Mouse (Mus musculus): ENCODE results near the gene Mctp1. TPM values are rescaled to one million over a fixed set of nuclear protein-coding genes. Genes with fewer than 3 reads are reported as not detected.

Gene Mctp1
- polyA plus RNA-seq, 1 experiment from 2014 or later = 1.8 TPM

DNA sequence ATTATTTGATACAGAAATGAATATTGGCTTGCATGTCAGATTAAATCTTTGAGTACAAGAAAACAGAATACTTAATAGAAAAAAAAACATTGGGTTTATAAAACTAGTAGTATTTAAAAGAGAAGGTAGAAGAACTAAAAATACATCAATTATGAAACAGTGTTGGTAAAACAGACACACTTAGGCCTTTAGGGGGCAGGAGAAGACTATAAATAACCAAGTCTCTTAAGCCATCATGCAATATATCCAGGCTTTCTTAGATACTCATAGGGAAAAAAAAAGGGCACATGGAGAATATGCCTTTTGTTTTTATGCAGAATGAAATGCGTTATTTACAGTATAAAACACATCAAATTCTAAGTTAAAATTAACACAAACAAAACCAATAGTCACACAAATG, 661.0 kb downstream of the Mctp1 start:
- Histone ChIP-seq H3K9me3 (no peaks in the 10 kb centered on the region), H3K4me1 (no peaks in the 10 kb centered on the region), H3K4me2 (no peak overlapping the region), H3K27ac (no peak overlapping the region), H3K9ac (no peak overlapping the region), H3K4me3 (no peak overlapping the region), H3K27me3 (no peaks in the 10 kb centered on the region), H3K36me3 (no peaks in the 10 kb centered on the region)
- 80% methylated on average over 1 of the region's 1 CpGs for WGBS
- no peak for ATAC-seq (ENCODE audit: insufficient number of reproducible peaks, low FRiP score, low TSS enrichment, low read depth)

DNA sequence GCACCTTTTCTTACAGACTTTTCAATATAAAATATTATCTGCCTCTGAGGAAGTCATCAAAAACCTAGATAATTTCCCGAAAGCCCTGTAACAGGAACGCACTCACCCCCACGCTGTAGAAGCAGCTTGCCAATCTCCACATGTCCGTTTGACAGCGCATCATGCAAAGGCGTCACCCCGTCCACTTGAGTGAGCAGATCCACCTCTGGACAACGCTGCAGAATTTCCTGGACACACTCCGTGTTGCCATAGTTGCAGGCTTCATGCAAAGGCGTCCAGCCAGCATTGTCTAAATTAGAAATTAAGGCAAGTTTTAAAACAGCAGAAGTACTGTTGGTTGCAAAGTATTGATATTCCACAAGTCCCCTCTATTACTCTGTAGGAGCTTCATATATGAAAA, 662.1 kb downstream of the Mctp1 start:
- Histone ChIP-seq H3K9ac (no peak overlapping the region), H3K4me1 (no peaks in the 10 kb centered on the region), H3K27ac (no peak overlapping the region), H3K36me3 (no peaks in the 10 kb centered on the region), H3K27me3 (no peaks in the 10 kb centered on the region), H3K4me3 (no peak overlapping the region), H3K9me3 (no peaks in the 10 kb centered on the region), H3K4me2 (no peak overlapping the region)
- no peak for ATAC-seq (ENCODE audit: insufficient number of reproducible peaks, low FRiP score, low TSS enrichment, low read depth)
- WGBS = 83% methylated on average over 10 of the region's 10 CpGs

DNA sequence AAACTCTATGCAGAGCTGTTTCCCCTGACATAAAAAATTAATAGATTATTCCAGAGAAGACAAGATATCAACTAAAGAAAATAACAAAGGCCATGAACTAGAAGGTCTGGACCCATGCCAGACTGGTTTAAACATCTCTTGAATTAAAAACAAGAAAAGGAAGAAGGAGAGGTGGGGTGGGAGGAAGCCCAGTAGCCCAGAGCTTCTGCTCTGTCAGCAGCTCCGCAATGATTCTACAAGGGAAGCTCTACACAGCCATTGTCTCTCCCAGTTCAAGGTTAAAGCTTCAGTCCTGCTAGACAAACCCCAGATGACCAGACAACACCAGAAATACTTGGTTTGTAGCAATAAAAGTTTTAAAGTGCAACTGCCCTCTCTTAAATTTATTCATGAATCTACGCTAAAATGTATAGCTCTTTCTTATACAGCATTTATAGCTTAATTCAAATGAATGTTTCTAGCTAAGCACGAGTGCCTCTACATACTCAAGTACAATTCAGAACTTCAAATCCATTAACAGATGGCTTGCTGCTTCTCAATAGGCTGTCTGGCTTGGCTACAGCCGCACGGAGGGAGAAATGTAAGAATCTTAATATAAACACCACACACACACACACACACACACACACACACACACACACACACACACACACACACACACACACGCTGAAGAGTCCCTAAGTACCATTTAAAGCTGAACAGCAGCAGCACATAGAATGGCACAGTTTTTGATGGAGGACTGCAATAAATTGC, 663.0 kb downstream of the Mctp1 start:
- H3K27me3 ChIP-seq = no peaks in the 10 kb centered on the region
- no peak for ATAC-seq (ENCODE audit: insufficient number of reproducible peaks, low FRiP score, low TSS enrichment, low read depth)
- H3K9ac ChIP-seq = no peak overlapping the region
- H3K36me3 ChIP-seq = no peaks in the 10 kb centered on the region
- no peaks in the 10 kb centered on the region for H3K9me3 ChIP-seq
- 68% methylated on average over 6 of the region's 6 CpGs for WGBS
- H3K27ac ChIP-seq = no peak overlapping the region
- no peak overlapping the region for H3K4me2 ChIP-seq
- H3K4me3 ChIP-seq = no peak overlapping the region
- H3K4me1 ChIP-seq = no peaks in the 10 kb centered on the region

DNA sequence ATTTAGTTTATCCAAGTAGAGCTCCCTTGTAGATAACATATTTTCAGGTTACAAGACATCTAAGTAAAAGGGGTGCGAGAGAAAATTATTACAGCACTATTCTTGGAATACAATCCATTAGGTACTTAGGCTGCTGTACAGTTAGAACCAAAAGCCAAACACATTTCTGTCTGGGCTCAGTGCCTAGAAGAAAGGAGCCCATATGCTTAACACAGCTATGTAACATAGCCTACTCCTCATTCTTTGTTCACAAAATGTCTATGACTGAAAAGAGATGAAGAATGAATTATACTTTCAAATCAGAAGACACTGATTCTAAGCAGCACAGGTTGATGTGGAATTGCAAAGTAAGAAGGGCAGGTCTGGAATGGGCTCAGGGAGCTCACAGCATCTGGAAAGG, 664.1 kb downstream of the Mctp1 start:
- Histone ChIP-seq H3K27me3 (no peaks in the 10 kb centered on the region), H3K9ac (no peak overlapping the region), H3K36me3 (no peaks in the 10 kb centered on the region), H3K4me3 (no peak overlapping the region), H3K4me1 (no peaks in the 10 kb centered on the region), H3K27ac (no peak overlapping the region), H3K4me2 (no peak overlapping the region), H3K9me3 (no peaks in the 10 kb centered on the region)
- 67% methylated on average over 1 of the region's 1 CpGs for WGBS
- no peak for ATAC-seq (ENCODE audit: insufficient number of reproducible peaks, low FRiP score, low TSS enrichment, low read depth)

DNA sequence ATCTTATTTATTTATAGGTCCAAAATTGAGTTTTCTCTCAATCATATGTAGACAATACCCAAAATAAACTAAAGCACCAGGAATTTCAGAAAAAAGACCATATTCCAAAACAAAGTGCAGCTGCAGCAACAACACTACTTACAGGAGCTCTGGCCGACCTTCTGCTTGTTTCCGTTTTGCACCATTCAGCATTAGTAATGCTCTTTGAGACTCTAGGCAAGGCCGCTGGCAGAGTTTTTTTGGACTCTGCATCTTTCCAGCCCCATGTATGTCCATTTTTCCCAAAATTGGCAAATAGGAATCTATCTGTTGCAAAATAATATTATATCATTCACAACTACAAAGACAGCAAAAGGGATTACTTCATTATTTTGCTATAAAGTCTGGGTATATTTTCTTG, 665.4 kb downstream of the Mctp1 start:
- H3K9me3 ChIP-seq = no peaks in the 10 kb centered on the region
- 84% methylated on average over 3 of the region's 3 CpGs for WGBS
- no peak for ATAC-seq (ENCODE audit: insufficient number of reproducible peaks, low FRiP score, low TSS enrichment, low read depth)

DNA sequence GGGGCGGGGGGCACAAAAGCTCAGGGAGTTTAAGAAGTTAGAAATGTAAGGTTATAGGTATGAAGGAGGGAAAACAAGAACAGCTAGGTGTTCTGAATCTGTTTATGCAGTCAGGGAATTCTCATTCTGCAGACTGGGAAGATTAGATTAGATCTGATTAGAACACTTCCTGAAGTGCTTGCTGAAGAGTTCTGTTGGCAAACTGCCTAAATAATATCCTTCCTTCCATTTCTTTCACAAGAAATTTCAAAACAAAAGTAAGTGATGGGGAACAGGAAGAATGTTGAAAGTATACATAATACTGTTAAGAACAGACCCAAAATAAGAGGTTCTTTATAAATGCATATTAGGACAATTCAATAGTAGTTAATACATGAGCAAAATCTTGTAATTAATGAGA, 678.9 kb downstream of the Mctp1 start:
- WGBS = 88% methylated on average over 1 of the region's 1 CpGs
- ATAC-seq (ENCODE audit: insufficient number of reproducible peaks, low FRiP score, low TSS enrichment, low read depth) = no peak
- no peaks in the 10 kb centered on the region for H3K27me3 ChIP-seq
- no peaks in the 10 kb centered on the region for H3K9me3 ChIP-seq
- H3K4me1 ChIP-seq = no peaks in the 10 kb centered on the region
- H3K4me3 ChIP-seq = no peak overlapping the region
- no peak overlapping the region for H3K4me2 ChIP-seq
- H3K27ac ChIP-seq = no peak overlapping the region
- peaks cover 2% of the 10 kb centered on the region; the same call in 1 of the 2 replicates for H3K36me3 ChIP-seq
- no peak overlapping the region for H3K9ac ChIP-seq

More for the DNA sequence above, 665.4 kb downstream of the Mctp1 start:
- Histone ChIP-seq H3K27me3 (no peaks in the 10 kb centered on the region), H3K9ac (no peak overlapping the region), H3K4me3 (no peak overlapping the region), H3K4me2 (no peak overlapping the region), H3K36me3 (no peaks in the 10 kb centered on the region), H3K27ac (no peak overlapping the region), H3K4me1 (no peaks in the 10 kb centered on the region)

DNA sequence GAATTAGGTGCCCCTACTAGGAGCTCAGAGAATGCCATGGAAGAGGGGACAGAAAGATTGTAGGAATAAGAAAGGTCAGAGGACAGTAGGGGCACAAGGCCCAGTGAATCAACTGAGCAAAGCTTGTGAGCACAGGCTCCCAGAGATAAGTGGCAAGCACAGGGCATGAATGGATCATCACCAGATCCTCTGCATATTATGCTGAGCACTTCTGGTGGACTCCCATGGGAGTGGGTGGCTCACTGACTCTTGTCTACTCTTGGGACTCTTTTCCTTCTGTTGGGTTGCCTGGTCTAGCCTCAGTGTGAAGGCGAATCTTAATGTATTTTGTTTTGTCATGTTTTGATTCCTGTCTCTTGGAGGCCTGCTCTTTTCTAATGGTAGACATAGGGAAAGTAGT, 684.5 kb downstream of the Mctp1 start:
- H3K27ac ChIP-seq = no peak overlapping the region
- no peak overlapping the region for H3K4me3 ChIP-seq
- no peak overlapping the region for H3K4me2 ChIP-seq
- no peak for ATAC-seq (ENCODE audit: insufficient number of reproducible peaks, low FRiP score, low TSS enrichment, low read depth)
- H3K27me3 ChIP-seq = no peaks in the 10 kb centered on the region
- H3K4me1 ChIP-seq = no peaks in the 10 kb centered on the region
- H3K9ac ChIP-seq = no peak overlapping the region
- 96% methylated on average over 1 of the region's 1 CpGs for WGBS
- H3K9me3 ChIP-seq = no peaks in the 10 kb centered on the region
- no peaks in the 10 kb centered on the region for H3K36me3 ChIP-seq

DNA sequence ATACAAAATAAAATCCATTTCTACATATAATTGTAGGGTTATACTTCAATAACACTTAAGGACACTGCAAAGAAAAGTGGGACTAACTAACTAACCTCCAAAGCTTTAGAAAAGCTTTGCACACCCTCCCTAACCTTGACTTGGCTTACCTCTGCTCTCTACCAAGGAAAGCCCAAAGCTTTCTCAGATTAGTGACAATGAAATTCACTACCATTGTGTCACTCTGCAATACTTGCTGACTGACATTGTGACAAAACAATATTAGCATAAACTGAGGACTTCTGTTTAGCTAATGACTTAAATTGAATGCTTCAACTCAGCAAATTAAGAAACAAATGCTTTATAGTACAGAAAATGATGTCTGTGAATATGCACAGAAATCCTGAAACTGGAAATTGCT, 687.7 kb downstream of the Mctp1 start:
- Histone ChIP-seq H3K36me3 (peaks cover 7% of the 10 kb centered on the region), H3K27ac (no peak overlapping the region), H3K4me2 (no peak overlapping the region), H3K9me3 (no peaks in the 10 kb centered on the region), H3K9ac (no peak overlapping the region), H3K27me3 (no peaks in the 10 kb centered on the region), H3K4me1 (no peaks in the 10 kb centered on the region), H3K4me3 (no peak overlapping the region)
- no peak for ATAC-seq (ENCODE audit: insufficient number of reproducible peaks, low FRiP score, low TSS enrichment, low read depth)

Other genes starting within 250 kb of the Mctp1 start
- not detected in 2 replicates for gene Fam81b, start 79.5 kb upstream of the Mctp1 start, polyA plus RNA-seq (2015; fragmentation: Nextera tagmentation; extraction: Ambion mirVana)

Data from limb, embryonic 15.5 days (tissue).